Mouse (Mus musculus): Measurements from ENCODE around the gene Cacnb4.

Cacnb4 gene

DNA sequence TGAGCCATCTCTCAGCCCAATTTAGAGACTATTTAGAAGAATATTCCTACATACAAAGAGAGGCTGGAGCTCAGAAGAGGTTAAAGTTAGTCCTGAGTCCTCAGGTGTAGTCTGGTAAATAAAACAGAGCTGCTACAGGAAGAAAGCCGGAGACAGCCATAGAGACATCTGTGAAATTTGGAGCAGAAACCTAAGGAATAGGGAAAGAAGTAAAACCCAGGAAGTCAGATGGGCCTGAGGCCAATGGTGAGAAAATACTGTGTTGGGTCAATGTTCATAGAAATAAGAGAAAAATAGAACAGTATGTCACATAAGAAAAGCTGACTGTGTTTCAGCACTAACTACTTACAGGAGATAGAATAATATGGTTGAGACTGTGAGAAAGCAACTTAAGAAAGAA, 155.6 kb downstream of the Cacnb4 start:
- no peak for DNase-seq (ENCODE audit: low spot score)

DNA sequence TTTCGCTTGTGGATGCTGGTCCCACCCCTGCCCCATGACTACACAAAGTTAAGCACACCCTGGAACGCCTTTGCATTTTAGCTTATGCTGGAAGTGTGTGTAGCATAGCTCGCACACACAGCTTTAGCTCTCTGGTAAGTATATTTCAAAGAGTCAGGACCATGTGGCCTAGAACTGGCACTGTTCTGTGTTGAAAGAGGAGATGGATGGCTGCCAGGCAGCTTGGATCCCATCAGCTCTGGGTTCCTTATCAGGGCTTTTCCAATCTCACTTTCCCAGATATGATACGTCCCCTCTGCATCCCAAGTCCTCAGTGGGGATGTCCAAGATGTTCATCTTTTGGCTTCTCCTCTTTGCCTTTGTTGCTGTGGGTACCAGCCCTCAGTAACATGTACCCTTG, 157.9 kb downstream of the Cacnb4 start:
- no peak for DNase-seq (ENCODE audit: low spot score)

DNA sequence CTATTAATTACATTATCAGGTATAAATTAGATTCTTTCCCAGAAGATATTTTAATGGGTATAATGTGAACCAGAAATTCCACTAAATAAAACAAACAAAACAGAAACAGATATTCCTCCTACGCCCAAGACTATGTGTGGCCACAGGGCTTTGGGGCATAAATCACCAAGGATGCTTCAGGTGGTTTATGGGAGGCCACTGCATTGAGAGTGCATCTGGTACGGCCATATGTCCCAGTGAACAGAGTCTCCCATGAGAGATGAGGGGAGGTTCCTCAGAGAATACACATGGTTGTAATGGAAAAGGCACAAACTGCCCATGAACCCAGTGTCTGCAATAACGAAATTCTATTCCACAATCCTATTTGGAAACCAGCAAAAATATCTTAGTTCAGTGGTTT, 160.1 kb downstream of the Cacnb4 start:
- DNase-seq (ENCODE audit: low spot score): no peak

DNA sequence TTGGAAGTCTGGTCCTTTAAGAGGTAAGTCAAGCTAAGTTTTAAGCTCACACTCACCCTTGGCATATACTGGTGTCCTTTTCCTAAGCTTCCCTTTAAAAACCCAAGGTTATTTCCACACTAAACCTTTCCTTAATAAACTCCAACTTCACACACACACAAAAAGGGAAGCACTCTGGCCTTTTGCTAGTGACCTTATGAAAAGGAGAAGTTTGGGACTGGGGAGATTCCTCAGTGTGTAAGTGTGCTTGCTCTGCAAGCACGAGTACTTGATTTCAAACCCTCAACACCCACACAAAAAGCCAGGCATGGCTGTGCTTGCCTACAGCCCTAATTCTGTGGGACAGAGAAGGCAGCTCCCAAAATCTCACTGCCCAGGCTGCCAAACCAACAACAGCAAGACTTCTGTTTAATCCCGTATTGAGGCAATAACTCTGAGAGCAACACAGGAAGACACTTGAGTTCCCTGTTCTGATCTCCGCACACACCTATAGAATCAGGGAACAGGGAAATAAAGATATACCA, 163.7 kb downstream of the Cacnb4 start:
- DNase-seq (ENCODE audit: low spot score): no peak

DNA sequence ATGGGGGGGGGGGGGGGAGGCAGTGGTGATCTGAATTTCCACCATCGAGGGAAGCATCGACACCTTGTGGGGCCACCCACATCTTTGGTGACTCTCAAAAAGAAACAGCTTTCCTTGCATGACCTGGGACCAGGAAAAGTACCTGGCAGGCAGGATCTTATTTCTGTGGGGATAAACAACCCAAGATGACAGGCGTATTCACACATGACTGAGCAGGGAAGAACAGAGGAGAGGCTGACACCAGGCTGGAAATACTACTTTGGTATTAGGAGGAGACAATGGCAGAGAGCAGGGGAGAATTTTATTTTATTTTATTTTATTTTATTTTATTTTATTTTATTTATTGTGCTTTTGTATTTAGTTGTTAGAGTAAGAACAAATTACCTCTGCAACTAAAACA, 164.4 kb downstream of the Cacnb4 start:
- no peak for DNase-seq (ENCODE audit: low spot score)

DNA sequence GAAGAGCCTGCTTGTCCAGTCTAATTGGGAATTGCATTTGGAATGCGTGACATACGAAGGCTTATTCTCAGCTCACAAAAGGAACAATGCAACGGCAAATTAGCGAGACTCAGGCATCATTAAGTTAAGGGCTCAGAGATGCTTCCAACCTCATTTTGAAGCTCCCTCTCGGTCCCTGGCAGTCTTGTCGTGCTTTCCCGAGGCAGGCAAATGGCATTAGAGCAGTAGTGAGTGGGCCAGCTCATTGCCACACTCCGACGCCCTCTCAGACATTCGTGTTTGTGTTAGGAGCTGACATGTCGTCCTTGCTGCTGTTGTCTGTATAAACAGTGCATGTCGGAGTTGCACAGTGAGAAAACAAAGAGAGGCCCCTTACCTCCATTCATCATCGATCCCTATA, 164.8 kb downstream of the Cacnb4 start:
- DNase-seq (ENCODE audit: low spot score): no peak

DNA sequence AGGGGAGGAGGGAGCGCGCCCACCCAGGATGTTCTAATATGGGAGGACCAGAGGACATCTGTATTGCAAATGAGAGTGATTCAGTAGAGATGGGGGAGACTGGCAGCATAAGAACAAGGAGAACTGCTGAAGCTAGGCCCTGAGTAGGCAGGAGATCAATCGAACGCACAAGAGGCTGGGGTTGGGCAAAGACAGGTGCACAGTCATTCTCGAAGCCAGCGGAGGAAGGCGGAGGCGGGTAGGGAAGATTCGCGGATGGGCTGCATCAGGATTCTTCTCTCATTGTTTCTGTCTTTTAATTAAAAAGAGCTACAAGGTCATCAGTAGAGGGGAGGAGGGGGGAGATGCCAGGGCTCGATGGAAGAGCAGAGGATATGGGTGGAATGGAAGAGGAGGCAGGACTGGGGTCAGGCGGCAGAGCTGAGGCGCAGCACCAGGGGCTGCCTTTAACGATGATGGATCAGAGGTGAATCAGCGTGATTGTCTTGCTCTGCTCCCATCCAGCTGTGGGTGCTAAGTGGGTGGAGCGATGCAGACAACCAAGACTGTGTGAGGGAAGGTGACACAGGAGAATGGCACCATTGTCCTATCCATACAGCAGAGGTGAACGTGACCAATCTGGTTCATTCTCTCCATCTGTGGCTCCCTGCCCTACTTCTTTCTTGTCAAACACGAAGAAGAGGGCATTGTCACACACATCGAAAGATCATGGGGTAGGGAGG, 166.7 kb downstream of the Cacnb4 start:
- peak; percentile 53 for DNase-seq (ENCODE audit: low spot score)

DNA sequence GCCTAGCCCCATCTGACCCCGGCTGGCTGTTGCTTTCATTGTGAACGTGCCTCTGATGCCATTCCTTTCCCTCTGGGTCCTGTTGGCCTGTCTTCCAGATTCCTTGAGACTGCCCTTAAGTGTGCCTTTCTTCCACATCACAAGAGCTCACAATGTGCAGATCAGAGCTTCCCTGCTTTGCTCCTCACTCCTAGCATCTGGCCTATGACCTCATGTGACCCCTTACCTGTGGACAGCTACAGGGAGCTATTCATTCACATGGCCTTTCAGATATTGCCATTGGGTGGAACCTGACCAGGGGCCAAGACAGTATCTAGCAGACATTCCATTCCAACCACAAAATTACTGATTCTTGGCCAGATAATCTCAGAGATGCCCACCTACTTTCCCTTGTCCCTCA, 171.5 kb downstream of the Cacnb4 start:
- DNase-seq (ENCODE audit: low spot score): no peak

DNA sequence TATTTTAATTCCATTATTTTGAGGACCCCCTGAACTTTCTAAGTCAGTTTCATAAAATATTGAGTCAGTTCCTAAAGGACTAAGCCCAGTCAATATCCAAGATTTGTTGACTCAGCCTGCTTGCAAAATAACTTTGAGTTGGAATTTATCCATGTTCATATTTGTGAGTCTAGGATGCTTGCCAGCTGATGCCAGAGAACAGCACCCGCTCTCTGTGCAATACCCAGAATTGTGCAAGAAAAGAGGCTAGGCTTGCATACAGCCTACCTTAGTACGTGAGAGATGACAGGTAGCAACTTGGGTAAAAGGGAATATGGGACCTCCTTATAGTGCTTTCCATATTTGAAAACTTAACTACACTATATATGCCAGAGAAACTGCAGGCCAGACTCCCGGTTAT, 171.9 kb downstream of the Cacnb4 start:
- DNase-seq (ENCODE audit: low spot score): no peak

DNA sequence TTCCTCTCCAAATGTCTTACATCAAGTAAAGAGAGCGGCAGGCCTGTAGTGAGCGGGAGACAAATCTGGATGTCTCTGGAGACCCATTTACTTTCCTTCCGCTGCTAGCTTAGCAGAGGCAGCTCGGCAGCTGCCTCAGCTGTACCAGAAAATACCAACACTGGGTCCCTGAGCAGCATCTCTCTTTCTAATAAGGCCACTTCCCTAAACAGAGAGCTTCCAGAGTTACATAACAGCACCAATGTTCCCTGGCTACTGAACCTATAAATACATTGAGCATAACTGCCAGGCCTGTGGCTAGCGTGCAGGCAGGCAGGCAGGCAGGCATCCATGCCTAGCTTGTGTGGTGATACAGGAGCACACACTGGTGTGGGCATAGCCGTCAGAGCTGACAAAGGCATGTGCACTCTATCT, 176.8 kb downstream of the Cacnb4 start:
- DNase-seq (ENCODE audit: low spot score): peak; percentile 61

DNA sequence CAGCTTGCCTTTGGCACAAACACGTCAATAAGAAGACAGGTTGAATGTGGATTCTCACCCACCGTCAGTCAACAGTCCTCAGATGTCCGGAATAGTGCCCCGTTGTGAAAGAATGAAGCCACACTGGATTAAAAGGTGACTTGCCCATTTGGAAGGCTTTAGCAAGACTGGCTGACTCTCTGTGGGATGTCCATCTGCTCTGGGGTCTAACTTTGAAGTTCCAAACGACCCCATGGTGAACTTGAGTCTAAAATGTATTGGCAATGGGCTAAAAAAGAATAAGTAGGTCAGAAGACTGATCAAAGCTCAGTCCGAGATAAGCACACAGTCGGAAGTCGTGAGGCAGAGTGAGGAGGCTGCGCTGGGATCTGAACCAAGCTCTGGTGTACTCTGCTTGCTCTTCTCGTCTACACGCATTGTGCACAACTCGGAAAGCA, 177.5 kb downstream of the Cacnb4 start:
- no peak for DNase-seq (ENCODE audit: low spot score)

DNA sequence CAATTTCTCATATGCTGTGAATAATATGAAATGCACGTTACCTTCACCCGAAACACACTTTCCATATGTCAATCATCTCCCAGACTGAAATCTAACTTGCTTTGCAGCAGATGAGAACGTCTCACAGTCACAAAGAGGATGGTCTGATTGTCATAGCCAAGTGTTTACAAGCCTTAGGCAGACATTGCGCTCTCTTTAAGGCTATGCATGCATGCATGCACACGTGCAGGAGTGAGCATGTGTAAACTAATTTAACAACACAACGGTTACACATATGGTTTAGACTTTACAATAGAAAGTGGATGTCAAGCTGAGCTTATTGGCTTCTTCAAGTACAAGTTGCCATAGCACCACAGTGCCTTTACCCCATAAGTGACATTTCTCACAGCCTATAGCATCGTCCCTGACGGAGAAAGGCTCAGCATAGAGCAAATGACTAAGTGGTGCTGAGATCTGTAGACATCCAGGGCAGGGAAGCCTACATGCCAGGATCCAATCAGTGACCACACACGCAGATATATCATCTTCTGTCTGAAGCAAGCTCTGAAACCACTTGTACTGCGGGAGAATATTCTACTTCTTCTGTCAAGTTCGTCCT, 181.4 kb downstream of the Cacnb4 start:
- DNase-seq (ENCODE audit: low spot score): no peak

DNA sequence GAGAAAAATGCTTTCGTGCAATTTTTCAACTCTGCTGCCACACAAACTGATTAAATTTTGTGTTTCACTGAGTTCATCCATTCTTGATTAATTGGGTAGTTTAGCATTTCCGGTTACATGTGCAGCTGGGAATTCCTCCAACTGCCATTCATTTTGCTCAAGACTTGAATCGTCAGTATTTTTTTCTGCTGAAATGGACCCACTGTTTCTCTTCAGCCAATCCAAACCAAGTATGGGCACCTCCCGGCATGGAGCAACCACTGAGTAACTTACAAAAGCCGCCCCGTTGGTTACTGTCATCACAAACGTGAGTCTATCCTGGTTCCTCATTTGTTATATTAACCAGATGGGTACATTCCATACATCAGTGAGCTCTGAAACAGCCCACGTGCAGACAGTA, 182.4 kb downstream of the Cacnb4 start:
- no peak for DNase-seq (ENCODE audit: low spot score)

DNA sequence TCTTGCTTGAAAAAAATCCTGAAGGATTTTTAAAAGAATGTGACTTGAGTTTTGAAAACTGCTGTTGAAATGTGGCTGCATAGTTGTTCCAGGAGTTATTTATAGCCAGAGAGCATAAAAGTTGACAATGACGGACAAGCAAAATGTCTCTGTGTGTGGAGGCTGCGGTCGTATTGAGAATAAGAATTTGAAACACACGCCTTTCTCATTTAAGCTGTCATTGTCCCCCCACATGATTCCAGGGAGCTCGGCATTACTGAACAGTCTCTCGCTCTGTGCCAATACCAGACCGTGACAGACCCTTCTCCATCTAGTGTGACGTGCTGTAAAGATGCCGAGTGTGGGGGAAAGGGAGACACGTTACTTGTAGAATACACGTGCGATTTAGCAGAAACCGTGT, 183.8 kb downstream of the Cacnb4 start:
- DNase-seq (ENCODE audit: low spot score): no peak

DNA sequence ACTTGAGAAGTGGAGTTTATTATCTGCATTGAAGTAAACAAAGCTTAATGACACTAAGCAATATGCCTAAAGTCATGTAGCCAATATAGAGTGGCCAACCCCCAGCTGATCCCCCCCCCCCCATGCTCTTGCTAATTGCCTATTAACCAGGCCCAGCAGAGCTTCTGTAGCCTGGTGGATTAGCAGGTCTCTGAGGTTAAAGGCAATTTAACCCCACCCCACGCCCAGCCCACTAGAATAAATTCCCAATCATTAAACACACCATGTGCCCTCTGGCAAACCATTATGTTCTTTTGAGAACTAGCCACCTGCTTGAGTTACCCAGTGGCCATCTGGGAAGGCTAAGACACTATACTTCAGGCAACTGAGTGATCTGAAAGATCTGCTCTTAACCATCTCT, 186.8 kb downstream of the Cacnb4 start:
- no peak for DNase-seq (ENCODE audit: low spot score)

DNA sequence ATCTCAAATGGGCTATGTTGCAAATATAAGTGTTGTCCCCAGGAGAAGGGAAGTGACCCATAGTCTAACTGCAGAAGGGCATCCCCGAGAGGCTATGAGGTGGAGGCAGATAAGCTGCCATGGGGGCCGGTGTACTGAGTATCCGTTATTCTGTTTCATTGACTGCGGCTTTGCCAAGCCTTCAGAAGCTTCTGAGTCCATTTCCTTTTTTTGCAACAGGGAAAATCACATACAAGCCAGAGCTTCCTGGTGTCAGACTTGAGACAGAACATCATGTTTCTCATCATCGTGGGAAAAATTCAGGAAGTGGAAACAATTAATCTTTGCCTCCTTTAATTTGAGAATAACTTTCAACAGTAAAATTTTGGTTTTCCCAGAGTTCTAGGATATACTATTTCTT, 193.1 kb downstream of the Cacnb4 start:
- no peak for DNase-seq (ENCODE audit: low spot score)

DNA sequence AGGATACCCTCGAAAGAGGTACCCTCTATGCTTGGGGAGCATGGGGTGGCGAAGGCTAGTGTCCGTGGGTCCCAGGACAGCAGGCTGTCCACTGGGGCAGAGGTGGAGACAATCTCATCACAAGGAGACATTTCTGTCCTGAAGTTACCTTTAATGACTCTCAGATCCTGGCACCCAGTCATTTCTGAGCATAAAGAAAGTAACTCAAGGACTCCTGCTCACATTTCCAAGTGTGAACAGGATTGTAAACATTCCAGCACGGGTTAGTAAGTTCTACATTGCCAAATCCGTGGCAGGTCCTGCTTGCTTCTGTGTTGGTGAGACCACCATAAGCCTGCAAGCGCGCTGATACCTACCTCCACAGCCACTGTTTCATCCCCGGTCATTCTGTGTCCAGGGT, 196.2 kb downstream of the Cacnb4 start:
- DNase-seq (ENCODE audit: low spot score): no peak

DNA sequence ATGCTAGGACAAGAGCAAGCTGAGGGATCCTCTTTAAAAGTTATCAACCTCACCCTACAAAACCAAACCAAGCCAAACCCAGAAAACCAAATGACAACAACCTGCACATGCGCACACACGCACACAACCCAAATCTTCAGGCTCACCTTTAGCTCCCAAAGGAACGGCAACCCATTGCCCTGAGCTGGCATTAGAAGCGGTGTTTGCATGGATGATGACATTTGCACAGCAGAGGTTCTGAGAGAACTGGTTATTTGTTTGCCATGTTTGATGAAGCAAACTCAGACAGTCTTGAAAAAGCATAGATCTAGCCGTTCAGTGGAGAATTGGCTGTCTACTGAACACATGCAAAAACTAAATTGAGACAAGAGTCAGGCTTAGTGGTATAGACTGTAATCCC, 198.1 kb downstream of the Cacnb4 start:
- no peak for DNase-seq (ENCODE audit: low spot score)

DNA sequence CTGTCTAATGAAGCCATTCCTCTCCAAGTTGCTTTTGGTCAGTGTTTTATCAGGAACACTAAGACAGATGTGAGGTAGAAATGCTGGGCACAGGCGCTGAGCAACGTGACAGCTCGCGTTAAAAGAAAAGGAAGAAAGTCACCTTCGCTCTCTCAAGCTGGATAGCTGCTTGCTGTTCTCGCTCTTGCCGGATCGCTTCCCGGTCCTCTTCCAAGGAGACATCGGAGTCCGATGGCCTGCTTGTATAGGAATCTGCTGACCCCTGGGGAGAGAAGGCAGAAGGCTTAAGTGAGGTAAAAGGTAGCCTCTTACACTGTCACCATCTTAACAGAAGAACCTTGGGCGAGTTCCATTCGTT, 199.1 kb downstream of the Cacnb4 start:
- no peak for DNase-seq (ENCODE audit: low spot score)

DNA sequence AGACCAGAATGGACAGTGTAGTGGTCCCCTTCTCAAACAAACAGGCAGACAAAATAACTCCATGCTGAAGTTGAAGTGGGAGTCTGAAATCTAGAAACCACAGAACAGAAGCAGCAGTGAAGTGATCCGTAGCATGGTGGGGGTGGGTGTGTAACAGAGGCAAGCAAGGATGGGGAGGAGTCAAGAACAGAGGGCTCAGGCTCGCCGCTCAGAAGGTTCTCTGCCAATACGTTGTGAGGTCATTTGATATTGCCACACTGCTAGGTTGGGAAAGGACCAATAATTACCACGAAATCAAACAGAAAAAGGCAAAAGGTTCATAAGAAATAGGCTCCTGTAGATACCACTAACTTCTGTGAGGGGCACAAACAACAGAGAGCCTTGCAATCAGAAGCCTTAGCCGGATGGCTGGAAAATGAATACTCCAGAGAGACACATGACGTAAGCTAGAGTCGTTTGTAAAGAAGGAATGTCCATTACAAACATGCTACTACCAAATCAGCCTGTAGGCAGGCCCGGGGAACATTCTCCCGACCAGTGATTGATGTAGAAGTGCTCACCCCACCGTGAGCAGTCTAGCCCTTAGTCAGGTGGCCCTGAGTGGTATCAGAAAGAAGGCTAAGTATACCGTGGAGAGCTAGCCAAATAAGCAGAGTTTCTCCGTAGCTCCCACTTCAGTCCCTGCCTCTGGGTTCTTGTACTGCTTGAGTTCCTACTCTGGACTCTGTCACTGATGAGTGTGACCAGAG, 199.7 kb downstream of the Cacnb4 start:
- no peak for DNase-seq (ENCODE audit: low spot score)

DNA sequence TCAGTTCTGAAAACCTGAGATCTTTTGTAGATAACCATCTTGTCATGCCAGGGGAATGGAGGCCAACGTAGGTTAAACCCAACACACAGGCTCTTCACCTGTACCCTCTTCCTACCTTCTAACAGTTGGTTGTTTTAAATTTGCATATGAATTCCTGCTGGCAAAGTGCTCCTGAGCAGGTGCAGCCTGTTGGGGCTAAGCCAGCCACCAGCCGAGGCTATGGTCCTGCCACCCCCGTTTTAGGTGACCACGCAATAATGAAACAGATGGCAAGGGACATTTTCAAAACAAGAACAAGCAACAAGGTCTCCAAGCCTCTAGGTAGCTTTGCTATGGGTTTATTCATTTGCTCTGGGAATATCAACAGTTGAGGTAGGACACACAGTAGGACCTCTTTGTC, 200.8 kb downstream of the Cacnb4 start:
- DNase-seq (ENCODE audit: low spot score): no peak

DNA sequence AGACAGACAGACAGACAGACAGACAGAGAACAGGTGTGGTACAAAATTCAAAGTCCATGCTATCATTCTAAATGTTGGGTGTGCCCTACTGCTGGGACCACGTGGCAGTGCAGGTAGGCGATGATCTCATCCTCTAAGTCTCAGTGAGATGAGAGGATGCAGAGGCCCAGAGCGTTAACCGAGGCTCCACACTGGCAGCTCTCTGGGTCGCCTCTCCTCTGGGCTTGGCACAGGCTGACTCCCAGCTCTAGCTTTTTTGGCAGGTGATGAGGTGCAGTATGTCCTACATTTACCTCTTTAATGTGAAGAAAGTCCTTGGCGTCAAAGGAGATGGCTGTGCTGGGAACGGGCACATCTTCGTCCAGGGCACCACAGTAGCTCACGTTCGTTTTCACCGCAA, 202.1 kb downstream of the Cacnb4 start:
- DNase-seq (ENCODE audit: low spot score): no peak

DNA sequence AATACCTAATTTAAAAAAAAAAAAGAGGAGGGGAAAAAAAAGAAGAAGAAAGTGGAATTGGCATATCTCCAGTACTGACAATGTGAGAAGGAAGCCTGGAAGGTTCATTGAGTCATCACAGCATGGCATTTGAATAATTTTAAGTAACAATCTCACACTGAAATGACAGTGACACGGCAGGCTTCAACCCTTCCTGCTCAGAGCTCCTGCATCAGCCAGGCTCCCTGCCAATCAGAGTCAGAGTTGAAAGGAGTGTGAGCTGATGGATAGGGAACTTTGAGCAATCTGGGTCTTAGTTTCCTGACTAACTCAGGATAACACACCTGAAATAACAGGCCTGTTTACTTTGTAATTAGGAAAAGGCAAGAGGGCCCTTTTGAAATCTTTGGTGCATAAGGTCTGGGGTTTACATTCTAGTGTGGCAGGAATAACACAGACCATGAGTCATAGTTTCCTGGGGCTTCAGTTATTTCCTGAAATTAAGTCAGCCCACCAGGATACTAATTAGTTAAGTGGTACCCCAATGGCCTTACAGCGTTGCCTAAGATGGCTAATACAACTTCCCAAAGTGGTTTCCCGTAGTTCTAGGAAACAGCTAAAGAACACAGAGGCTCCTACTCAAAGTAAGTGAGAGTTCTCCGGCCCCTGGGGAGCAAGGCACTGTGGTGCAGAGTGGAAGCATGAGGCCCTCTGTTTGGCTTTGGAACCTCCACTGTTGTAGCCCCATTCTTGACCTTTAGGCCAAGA, 204.9 kb downstream of the Cacnb4 start:
- DNase-seq (ENCODE audit: low spot score): no peak

All from left cerebral cortex, adult 11 months (tissue).